Mouse (Mus musculus) intestine, embryonic 16.5 days (tissue): ENCODE data around the gene Krt71. TPM values are rescaled to one million over a fixed set of nuclear protein-coding genes. Genes with fewer than 3 reads are reported as not detected.

Experiments
- ATAC-seq: fragments of 200-750 bp; cut with Nextera tagmentation; 2 replicates; pipeline ENCODE4 v1.8.0; 2017; ENCODE audit warnings: moderate TSS enrichment, moderate library complexity
- H3K27ac ChIP-seq: fragments of 300-500 bp; sonication (generic); 2 replicates; pipeline ENCODE4 v1.5.1; 2014; ENCODE audit warnings: mild to moderate bottlenecking, low read length
- H3K27me3 ChIP-seq: fragments of 300-500 bp; sonication (generic); replicated peaks from 2 replicates; pipeline ENCODE4 v1.6.1; 2014; ENCODE audit warnings: low read length, control low read depth, mixed read lengths; ENCODE audit not compliant: control insufficient read depth, insufficient read depth
- H3K36me3 ChIP-seq: fragments of 300-500 bp; sonication (generic); 2 replicates; pipeline ENCODE4 v1.6.1; 2014; ENCODE audit warnings: low read length, control low read depth; ENCODE audit not compliant: control insufficient read depth, insufficient read depth
- H3K4me1 ChIP-seq: fragments of 300-500 bp; sonication (generic); 2 replicates; pipeline ENCODE4 v1.6.1; 2014; ENCODE audit warnings: low read length, control low read depth, mixed read lengths; ENCODE audit not compliant: control insufficient read depth, insufficient read depth
- H3K4me2 ChIP-seq: fragments of 300-500 bp; sonication (generic); 2 replicates; pipeline ENCODE4 v1.6.1; 2014; ENCODE audit warnings: low read depth, low read length, control low read depth
- H3K4me3 ChIP-seq: fragments of 300-500 bp; sonication (generic); 2 replicates; pipeline ENCODE4 v1.5.1; 2014; ENCODE audit warnings: mild to moderate bottlenecking, low read length
- H3K9ac ChIP-seq: fragments of 300-500 bp; sonication (generic); 2 replicates; pipeline ENCODE4 v1.6.1; 2014; ENCODE audit warnings: low read depth, low read length
- H3K9me3 ChIP-seq: fragments of 300-500 bp; sonication (generic); 2 replicates; pipeline ENCODE4 v1.6.1; 2016; ENCODE audit warnings: low read length, control low read depth; ENCODE audit not compliant: control insufficient read depth
- WGBS: fragments of 180-500 bp; shearing (Covaris S2); extraction: QIAGEN DNeasy Blood & Tissue Kit; methylation state at CpG from one replicate; pipeline ENCODE4 v1.1.7; 2014; 5-methylcytosine and 5-hydroxymethylcytosine counted together
- polyA plus RNA-seq: library from polyadenylated mRNA; unstranded; fragments of >200 nt; fragmentation: Nextera tagmentation; extraction: Ambion mirVana; gene quantifications from 2 replicates; pipeline ENCODE4 v1.2.1, GENCODE M21; 2015

Krt71 gene
- polyA plus RNA-seq: not detected in 2 replicates

- ATAC-seq: no peak
- Histone ChIP-seq H3K9me3 (no peaks in the 10 kb centered on the region), H3K27ac (no peak within 1 kb of the TSS), H3K4me2 (no peak within 1 kb of the TSS), H3K36me3 (no peaks in the 10 kb centered on the region), H3K4me1 (no peaks in the 10 kb centered on the region), H3K9ac (no peak within 1 kb of the TSS), H3K27me3 (no peaks in the 10 kb centered on the region), H3K4me3 (no peak within 1 kb of the TSS)
- WGBS: 62% methylated on average over 14 of the region's 14 CpGs
Observed at GRCm38 (mm10) chr15:101742711-101743110, at the start of gene Krt71. TSS of gene Krt71 (minus strand) at chr15:101743109.

DNA sequence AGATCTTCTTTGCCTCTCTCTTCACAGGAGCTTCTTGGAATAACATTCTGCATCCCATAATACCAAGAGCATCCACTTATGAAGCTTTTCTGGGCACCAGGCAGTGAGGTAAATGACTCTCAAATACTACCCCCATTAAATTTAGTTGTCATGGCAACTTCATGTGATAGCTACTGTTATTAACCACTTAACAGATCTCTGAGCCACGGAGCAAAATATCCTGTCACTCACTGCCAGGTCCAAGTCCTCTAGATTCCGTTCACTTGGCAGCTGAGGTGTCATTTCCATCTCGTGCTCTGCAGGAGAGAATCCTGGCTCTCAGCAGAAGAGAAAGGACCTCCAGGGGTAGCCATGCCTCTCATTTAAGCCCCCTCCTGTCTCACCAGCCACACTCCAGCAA lies 48.0 kb upstream of the Krt71 start:
- WGBS: 19% methylated on average over 3 of the region's 3 CpGs
- Histone ChIP-seq H3K9me3 (no peaks in the 10 kb centered on the region), H3K9ac (no peak overlapping the region), H3K4me1 (no peaks in the 10 kb centered on the region), H3K27me3 (no peaks in the 10 kb centered on the region), H3K4me3 (no peak overlapping the region), H3K4me2 (no peak overlapping the region), H3K36me3 (no peaks in the 10 kb centered on the region), H3K27ac (no peak overlapping the region)
- no peak for ATAC-seq

DNA sequence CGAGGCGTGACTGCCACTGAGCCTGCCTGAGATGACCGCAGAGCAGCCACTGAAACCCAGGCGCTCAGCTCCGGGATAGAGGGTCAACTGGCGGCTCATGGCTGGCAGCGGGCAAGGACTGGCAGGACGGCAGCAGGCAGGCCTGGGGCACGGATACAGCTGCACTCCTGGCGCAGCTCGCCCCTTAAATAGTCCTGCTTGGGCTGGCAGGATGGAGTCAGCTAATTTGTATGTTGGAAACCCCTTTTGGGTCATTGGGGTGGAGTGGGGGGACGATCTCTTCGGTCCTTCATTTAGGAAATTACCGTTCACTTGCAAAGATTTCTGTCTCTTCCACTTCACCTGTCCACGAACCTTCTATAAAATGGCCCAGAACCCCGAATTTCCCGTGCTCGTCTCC lies 43.5 kb upstream of the Krt71 start, which contains the start of gene Krt72:
Gene Krt72, minus strand, starts transcription at position 101 of the 400 bp plus-strand sequence.
- ATAC-seq: no peak
- H3K4me3 ChIP-seq: no peak within 1 kb of the TSS
- no peaks in the 10 kb centered on the region for H3K36me3 ChIP-seq
- H3K4me1 ChIP-seq: no peaks in the 10 kb centered on the region
- no peaks in the 10 kb centered on the region for H3K9me3 ChIP-seq
- no peak within 1 kb of the TSS for H3K27ac ChIP-seq
- WGBS: 91% methylated on average over 18 of the region's 18 CpGs
- H3K4me2 ChIP-seq: no peak within 1 kb of the TSS
- H3K9ac ChIP-seq: no peak within 1 kb of the TSS
- no peaks in the 10 kb centered on the region for H3K27me3 ChIP-seq

DNA sequence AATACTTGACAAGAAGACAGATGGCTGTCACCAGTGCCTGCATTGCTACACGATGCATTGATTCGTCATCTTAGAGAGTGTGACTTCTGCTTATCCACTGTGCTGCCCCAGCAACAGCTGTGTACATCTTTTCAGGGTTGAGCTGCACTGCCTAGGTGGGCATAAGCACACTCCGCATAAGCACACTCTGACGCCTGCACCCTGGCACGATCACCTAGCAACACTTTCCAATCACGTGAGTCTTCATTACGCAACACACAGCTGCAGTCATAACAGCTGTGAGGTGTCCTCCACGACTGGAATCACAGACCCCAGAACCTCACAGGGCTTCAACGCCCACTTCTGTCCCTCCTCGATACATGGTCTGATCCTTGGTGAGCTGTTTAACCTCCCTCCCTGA lies 30.5 kb upstream of the Krt71 start:
- Histone ChIP-seq H3K4me2 (no peak overlapping the region), H3K9me3 (no peaks in the 10 kb centered on the region), H3K36me3 (no peaks in the 10 kb centered on the region), H3K4me3 (no peak overlapping the region), H3K27ac (no peak overlapping the region), H3K9ac (no peak overlapping the region), H3K4me1 (no peaks in the 10 kb centered on the region), H3K27me3 (no peaks in the 10 kb centered on the region; the same call in 1 of the 2 replicates)
- WGBS: 74% methylated on average over 10 of the region's 10 CpGs
- peak; percentile 23; the same call in 1 of the 2 replicates for ATAC-seq

DNA sequence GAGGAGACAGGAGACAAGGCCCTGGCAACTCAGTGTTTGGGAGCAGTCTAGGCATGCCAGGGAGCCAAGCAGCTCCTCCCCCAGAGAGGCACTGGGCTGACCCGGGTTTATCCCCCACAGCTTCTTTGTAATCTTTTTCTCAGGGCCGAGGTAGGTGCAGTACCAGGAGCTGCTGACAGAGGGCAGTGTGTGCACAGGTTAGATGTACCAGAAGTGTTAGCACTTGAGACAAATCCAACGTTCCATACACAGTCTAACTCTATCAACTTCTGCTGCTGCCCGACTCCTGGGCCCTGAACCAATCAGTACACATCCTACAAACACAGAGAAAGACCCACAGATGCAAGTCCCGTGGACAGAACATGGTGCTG lies 29.8 kb upstream of the Krt71 start:
- H3K4me2 ChIP-seq: no peak overlapping the region
- no peak overlapping the region for H3K4me3 ChIP-seq
- peak; percentile 70 for ATAC-seq
- H3K9me3 ChIP-seq: no peaks in the 10 kb centered on the region
- H3K4me1 ChIP-seq: no peaks in the 10 kb centered on the region
- H3K27ac ChIP-seq: no peak overlapping the region
- WGBS: 5% methylated on average over 5 of the region's 5 CpGs
- H3K27me3 ChIP-seq: no peaks in the 10 kb centered on the region; the same call in 1 of the 2 replicates
- H3K36me3 ChIP-seq: no peaks in the 10 kb centered on the region
- no peak overlapping the region for H3K9ac ChIP-seq

DNA sequence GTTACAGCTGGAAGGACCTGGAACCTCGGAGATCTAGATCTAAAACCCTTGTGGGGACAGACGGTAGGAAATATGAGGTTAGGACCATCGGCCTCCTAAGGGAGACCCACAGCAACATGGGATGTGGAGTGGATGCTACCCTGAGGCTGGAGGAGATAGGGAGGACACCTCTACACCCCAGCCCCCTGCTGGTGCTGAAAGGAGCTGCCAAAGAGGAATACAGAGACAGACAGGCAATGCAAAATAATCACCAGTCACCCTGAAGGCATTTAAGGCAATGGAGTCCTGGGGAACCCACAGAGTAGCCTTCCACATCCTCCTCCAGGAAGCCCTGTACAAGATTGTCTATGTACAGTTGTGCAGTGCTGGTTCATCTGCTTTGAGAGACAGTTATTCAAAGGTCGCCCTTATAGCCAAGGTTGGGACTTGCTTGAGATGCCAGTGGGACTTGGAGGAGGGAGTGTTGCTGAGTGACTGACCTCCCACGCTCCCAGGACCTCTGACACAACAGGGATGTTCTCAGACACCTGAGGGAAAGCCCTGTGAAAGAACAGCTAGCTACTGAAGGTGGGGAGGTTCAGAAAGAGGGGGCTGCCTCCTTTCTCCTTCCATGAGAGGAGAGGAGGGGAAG lies 29.3 kb upstream of the Krt71 start:
- Histone ChIP-seq H3K9me3 (no peaks in the 10 kb centered on the region), H3K27me3 (no peaks in the 10 kb centered on the region; the same call in 1 of the 2 replicates), H3K4me3 (no peak overlapping the region), H3K27ac (no peak overlapping the region), H3K4me2 (no peak overlapping the region), H3K36me3 (no peaks in the 10 kb centered on the region), H3K9ac (no peak overlapping the region), H3K4me1 (no peaks in the 10 kb centered on the region)
- 69% methylated on average over 5 of the region's 5 CpGs for WGBS
- ATAC-seq: no peak

DNA sequence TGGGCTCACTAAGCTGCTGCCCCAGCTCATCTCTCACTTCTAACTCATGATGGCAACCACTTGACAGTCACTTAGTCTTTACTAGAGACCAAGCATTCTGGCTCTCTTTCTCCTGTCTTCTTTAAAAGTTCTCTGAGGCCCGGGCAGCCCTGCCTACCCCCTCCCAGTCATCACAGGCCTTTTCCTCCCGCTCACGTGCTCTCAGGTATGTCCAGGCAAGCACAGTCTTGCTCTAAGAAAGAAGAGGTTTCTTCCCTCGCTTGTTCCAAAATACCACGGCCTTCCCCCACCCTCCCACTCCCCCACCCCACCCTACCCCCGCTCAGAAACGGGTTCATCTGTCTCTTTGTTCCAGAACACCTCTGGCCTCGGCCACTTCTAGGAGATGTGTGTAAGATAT lies 27.3 kb upstream of the Krt71 start:
- no peak overlapping the region for H3K4me2 ChIP-seq
- H3K36me3 ChIP-seq: no peaks in the 10 kb centered on the region
- no peaks in the 10 kb centered on the region for H3K9me3 ChIP-seq
- H3K27ac ChIP-seq: no peak overlapping the region
- H3K27me3 ChIP-seq: no peaks in the 10 kb centered on the region; the same call in 1 of the 2 replicates
- no peak overlapping the region for H3K9ac ChIP-seq
- no peaks in the 10 kb centered on the region for H3K4me1 ChIP-seq
- 30% methylated on average over 8 of the region's 8 CpGs for WGBS
- H3K4me3 ChIP-seq: no peak overlapping the region
- no peak for ATAC-seq

DNA sequence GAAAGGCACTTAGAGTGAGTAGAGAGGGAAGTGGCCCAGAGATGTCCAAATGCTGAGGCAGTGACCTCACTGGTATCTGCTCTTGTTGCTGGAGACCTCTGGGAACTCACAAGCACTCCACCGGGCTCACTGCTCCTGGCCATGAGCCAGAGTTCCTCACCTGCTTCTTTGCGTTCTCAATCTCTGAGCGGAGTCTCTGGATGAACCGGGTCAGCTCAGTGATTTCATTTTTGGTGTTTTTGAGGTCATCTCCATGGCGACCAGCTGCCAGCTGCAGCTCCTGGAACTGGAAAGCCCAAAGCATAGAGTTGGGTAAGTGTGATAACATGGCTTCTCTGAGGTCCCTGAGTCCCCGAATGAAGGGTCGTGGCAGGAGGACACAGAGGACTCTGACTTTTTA lies 5.1 kb downstream of the Krt71 start:
- no peaks in the 10 kb centered on the region for H3K27me3 ChIP-seq
- H3K4me1 ChIP-seq: no peaks in the 10 kb centered on the region
- WGBS: 58% methylated on average over 7 of the region's 7 CpGs
- ATAC-seq: no peak
- H3K4me2 ChIP-seq: no peak overlapping the region
- H3K9me3 ChIP-seq: no peaks in the 10 kb centered on the region
- H3K9ac ChIP-seq: no peak overlapping the region
- H3K27ac ChIP-seq: no peak overlapping the region
- no peaks in the 10 kb centered on the region for H3K36me3 ChIP-seq
- H3K4me3 ChIP-seq: no peak overlapping the region

- Histone ChIP-seq H3K9ac (no peak overlapping the region), H3K9me3 (no peaks in the 10 kb centered on the region), H3K27me3 (no peaks in the 10 kb centered on the region), H3K4me2 (no peak overlapping the region), H3K27ac (no peak overlapping the region), H3K36me3 (no peaks in the 10 kb centered on the region), H3K4me1 (no peaks in the 10 kb centered on the region), H3K4me3 (no peak overlapping the region)
- no peak for ATAC-seq
Observed at GRCm38 (mm10) chr15:101730653-101731052, 12.3 kb downstream of the Krt71 start.

DNA sequence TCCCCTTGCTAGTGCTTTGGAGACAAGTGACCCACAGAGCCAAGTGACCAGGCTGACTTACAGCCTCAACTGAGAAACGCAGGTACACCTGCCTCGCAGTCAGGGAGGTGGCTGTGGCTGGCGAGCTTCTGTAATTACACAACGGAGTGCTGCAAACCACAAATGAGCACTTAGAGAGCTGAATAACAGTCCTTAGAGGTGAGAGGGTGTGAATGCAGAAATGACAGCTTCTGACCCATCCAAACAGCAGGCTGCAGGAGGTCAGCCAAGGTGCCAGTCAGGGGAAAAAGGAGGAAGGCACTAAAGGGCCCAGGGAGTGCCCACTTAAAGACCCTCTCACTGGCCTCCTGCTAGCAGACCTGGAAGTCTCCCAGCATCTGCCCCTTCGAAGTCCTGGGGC lies 18.2 kb downstream of the Krt71 start:
- Histone ChIP-seq H3K9ac (no peak overlapping the region), H3K9me3 (no peaks in the 10 kb centered on the region), H3K36me3 (no peaks in the 10 kb centered on the region), H3K4me1 (no peaks in the 10 kb centered on the region), H3K27ac (no peak overlapping the region), H3K4me3 (no peak overlapping the region), H3K4me2 (no peak overlapping the region), H3K27me3 (no peaks in the 10 kb centered on the region; the same call in 1 of the 2 replicates)
- WGBS: 40% methylated on average over 5 of the region's 5 CpGs
- no peak for ATAC-seq
